Mouse (Mus musculus): Measurements from ENCODE around the gene Gp1bb. TPM values are rescaled to one million over a fixed set of nuclear protein-coding genes. Genes with fewer than 3 reads are reported as not detected.

Gp1bb gene
- polyA plus RNA-seq, 1 experiment from 2014 or later = 1.9 TPM

DNA sequence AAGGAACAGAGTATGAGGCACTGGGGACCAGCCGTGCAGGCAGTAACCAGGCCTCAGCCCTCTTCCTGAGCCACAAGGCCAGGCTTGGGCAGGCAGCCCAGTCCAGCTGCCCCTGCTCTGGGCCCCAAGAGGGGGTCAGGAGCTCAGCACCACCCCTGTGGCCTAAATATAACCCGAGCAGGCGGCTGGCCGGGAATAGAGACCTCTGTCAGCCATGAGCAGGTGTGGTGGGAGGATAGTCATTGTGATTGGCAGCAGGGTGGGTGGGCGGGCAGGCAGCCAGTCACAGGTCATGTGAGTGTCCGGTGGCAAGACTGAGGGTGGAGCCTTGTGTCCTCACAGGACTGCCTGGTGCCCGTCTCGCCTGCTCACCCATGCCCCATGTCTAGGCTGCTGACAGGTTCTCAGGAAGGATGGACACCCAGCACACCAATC lies 17.9 kb downstream of the Gp1bb start:
- 0 out of 2 replicates have a peak, but pooled peaks have one; percentile 18 for ATAC-seq (replicated peaks; ENCODE audit: low FRiP score, low TSS enrichment, low read depth)
- DNase-seq (ENCODE audit: low spot score) = no peak
- Histone ChIP-seq H3K27ac (ENCODE audit: low read depth) (no peak overlapping the region), H3K4me2 (ENCODE audit: low read length) (no peak overlapping the region), H3K9me3 (ENCODE audit: control insufficient read depth, low read length) (no peaks in the 10 kb centered on the region), H3K4me1 (replicated peaks; ENCODE audit: control insufficient read depth, insufficient read depth, low read length) (peaks cover 5% of the 10 kb centered on the region; the same call in 1 of the 2 replicates), H3K4me3 (ENCODE audit: low read depth, low read length) (no peak overlapping the region), H3K9ac (ENCODE audit: low read length) (no peak overlapping the region), H3K27me3 (replicated peaks; ENCODE audit: control insufficient read depth, insufficient read depth, low read length) (peaks cover 7% of the 10 kb centered on the region; the same call in 1 of the 2 replicates), H3K36me3 (ENCODE audit: control insufficient read depth, insufficient read depth, low read length) (no peaks in the 10 kb centered on the region)
- WGBS = 66% methylated on average over 8 of the region's 8 CpGs

DNA sequence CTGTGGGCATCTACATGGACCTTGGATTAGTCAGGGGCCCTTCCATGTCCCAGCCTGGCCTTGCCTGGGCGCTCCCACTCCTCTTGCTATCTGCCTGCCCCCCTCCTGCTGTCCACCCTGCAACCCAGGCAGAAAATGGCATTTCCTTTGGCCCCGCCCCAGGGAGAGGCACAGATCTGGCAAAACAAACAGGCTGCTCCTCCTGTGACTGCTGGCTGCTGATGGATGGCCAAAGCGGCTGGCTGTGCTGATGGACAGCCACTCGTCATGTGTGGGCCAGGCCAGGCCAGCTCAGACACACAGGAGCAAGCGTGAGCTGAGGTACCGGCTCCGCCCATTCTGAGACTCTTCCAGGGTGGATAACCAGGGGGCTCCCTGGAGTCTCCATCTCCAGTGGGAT lies 20.8 kb downstream of the Gp1bb start:
- H3K9me3 ChIP-seq (ENCODE audit: control insufficient read depth, low read length) = no peaks in the 10 kb centered on the region
- no peak overlapping the region for H3K4me3 ChIP-seq (ENCODE audit: low read depth, low read length)
- no peaks in the 10 kb centered on the region for H3K4me1 ChIP-seq (replicated peaks; ENCODE audit: control insufficient read depth, insufficient read depth, low read length)
- no peaks in the 10 kb centered on the region for H3K27me3 ChIP-seq (replicated peaks; ENCODE audit: control insufficient read depth, insufficient read depth, low read length)
- no peaks in the 10 kb centered on the region for H3K36me3 ChIP-seq (ENCODE audit: control insufficient read depth, insufficient read depth, low read length)
- H3K27ac ChIP-seq (ENCODE audit: low read depth) = no peak overlapping the region
- ATAC-seq (replicated peaks; ENCODE audit: low FRiP score, low TSS enrichment, low read depth) = no peak
- H3K9ac ChIP-seq (ENCODE audit: low read length) = peak overlapping the region; percentile 13; the same call in 1 of the 2 replicates
- 58% methylated on average over 7 of the region's 7 CpGs for WGBS
- DNase-seq (ENCODE audit: low spot score) = no peak
- no peak overlapping the region for H3K4me2 ChIP-seq (ENCODE audit: low read length)

GRCm38 (mm10) chr16:18598006-18598405 lies 24.2 kb downstream of the Gp1bb start:
- H3K27me3 ChIP-seq (replicated peaks; ENCODE audit: control insufficient read depth, insufficient read depth, low read length) = peaks cover 13% of the 10 kb centered on the region; the same call in 1 of the 2 replicates

DNA sequence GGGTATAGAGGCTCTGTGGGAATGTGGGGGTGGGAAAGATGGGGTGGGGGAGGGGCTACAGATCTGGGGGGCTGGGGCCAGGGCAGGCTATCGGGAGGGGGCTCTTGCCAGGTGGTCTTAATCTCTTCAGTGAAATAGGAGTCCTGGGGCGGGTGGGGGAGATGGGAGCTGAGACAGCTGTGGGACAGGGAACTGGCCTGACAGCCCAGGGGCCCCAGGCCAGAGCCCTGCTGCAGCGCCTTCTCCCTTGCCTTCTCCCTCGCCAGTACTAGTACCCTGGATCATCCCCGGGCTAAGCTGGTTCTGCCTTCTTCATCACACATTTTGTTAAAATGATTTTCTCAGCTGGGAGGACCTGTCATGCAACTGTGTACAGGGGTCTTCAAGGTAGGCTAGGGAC lies 25.9 kb downstream of the Gp1bb start:
- Histone ChIP-seq H3K36me3 (ENCODE audit: control insufficient read depth, insufficient read depth, low read length) (no peaks in the 10 kb centered on the region), H3K4me1 (replicated peaks; ENCODE audit: control insufficient read depth, insufficient read depth, low read length) (peaks cover 6% of the 10 kb centered on the region), H3K9ac (ENCODE audit: low read length) (no peak overlapping the region), H3K27me3 (replicated peaks; ENCODE audit: control insufficient read depth, insufficient read depth, low read length) (peaks cover 27% of the 10 kb centered on the region), H3K9me3 (ENCODE audit: control insufficient read depth, low read length) (no peaks in the 10 kb centered on the region), H3K4me3 (ENCODE audit: low read depth, low read length) (no peak overlapping the region), H3K27ac (ENCODE audit: low read depth) (no peak overlapping the region), H3K4me2 (ENCODE audit: low read length) (no peak overlapping the region)
- WGBS = 52% methylated on average over 5 of the region's 5 CpGs
- ATAC-seq (replicated peaks; ENCODE audit: low FRiP score, low TSS enrichment, low read depth) = no peak
- DNase-seq (ENCODE audit: low spot score) = no peak

More at GRCm38 (mm10) chr16:18598006-18598405, 24.2 kb downstream of the Gp1bb start:
- no peak overlapping the region for H3K27ac ChIP-seq (ENCODE audit: low read depth)
- no peak overlapping the region for H3K4me3 ChIP-seq (ENCODE audit: low read depth, low read length)
- H3K9ac ChIP-seq (ENCODE audit: low read length) = no peak overlapping the region
- 61% methylated on average over 3 of the region's 3 CpGs for WGBS
- no peaks in the 10 kb centered on the region for H3K4me1 ChIP-seq (replicated peaks; ENCODE audit: control insufficient read depth, insufficient read depth, low read length)
- DNase-seq (ENCODE audit: low spot score) (no peak), ATAC-seq (replicated peaks; ENCODE audit: low FRiP score, low TSS enrichment, low read depth) (no peak)
- H3K9me3 ChIP-seq (ENCODE audit: control insufficient read depth, low read length) = no peaks in the 10 kb centered on the region
- H3K36me3 ChIP-seq (ENCODE audit: control insufficient read depth, insufficient read depth, low read length) = no peaks in the 10 kb centered on the region
- no peak overlapping the region for H3K4me2 ChIP-seq (ENCODE audit: low read length)

GRCm38 (mm10) chr16:18593930-18594329 lies 28.3 kb downstream of the Gp1bb start:
- no peaks in the 10 kb centered on the region for H3K9me3 ChIP-seq (ENCODE audit: control insufficient read depth, low read length)
- DNase-seq (ENCODE audit: low spot score) = no peak
- H3K27me3 ChIP-seq (replicated peaks; ENCODE audit: control insufficient read depth, insufficient read depth, low read length) = peaks cover 51% of the 10 kb centered on the region
- ATAC-seq (replicated peaks; ENCODE audit: low FRiP score, low TSS enrichment, low read depth) = no peak
- H3K9ac ChIP-seq (ENCODE audit: low read length) = no peak overlapping the region
- H3K4me1 ChIP-seq (replicated peaks; ENCODE audit: control insufficient read depth, insufficient read depth, low read length) = peaks cover 15% of the 10 kb centered on the region
- H3K4me3 ChIP-seq (ENCODE audit: low read depth, low read length) = no peak overlapping the region
- no peak overlapping the region for H3K27ac ChIP-seq (ENCODE audit: low read depth)
- 75% methylated on average over 2 of the region's 2 CpGs for WGBS
- no peaks in the 10 kb centered on the region for H3K36me3 ChIP-seq (ENCODE audit: control insufficient read depth, insufficient read depth, low read length)
- H3K4me2 ChIP-seq (ENCODE audit: low read length) = no peak overlapping the region

GRCm38 (mm10) chr16:18591047-18592018 lies 30.9 kb downstream of the Gp1bb start:
- Histone ChIP-seq H3K36me3 (ENCODE audit: control insufficient read depth, insufficient read depth, low read length) (no peaks in the 10 kb centered on the region), H3K9me3 (ENCODE audit: control insufficient read depth, low read length) (no peaks in the 10 kb centered on the region), H3K9ac (ENCODE audit: low read length) (no peak overlapping the region), H3K4me3 (ENCODE audit: low read depth, low read length) (peak overlapping the region; percentile 21), H3K4me1 (replicated peaks; ENCODE audit: control insufficient read depth, insufficient read depth, low read length) (peaks cover 28% of the 10 kb centered on the region), H3K27ac (ENCODE audit: low read depth) (no peak overlapping the region), H3K27me3 (replicated peaks; ENCODE audit: control insufficient read depth, insufficient read depth, low read length) (peaks cover 77% of the 10 kb centered on the region), H3K4me2 (ENCODE audit: low read length) (peak overlapping the region; percentile 48)
- DNase-seq (ENCODE audit: low spot score) (peak; percentile 82), ATAC-seq (replicated peaks; ENCODE audit: low FRiP score, low TSS enrichment, low read depth) (peak; percentile 37; the same call in 1 of the 2 replicates)
- 2% methylated on average over 59 of the region's 59 CpGs for WGBS

DNA sequence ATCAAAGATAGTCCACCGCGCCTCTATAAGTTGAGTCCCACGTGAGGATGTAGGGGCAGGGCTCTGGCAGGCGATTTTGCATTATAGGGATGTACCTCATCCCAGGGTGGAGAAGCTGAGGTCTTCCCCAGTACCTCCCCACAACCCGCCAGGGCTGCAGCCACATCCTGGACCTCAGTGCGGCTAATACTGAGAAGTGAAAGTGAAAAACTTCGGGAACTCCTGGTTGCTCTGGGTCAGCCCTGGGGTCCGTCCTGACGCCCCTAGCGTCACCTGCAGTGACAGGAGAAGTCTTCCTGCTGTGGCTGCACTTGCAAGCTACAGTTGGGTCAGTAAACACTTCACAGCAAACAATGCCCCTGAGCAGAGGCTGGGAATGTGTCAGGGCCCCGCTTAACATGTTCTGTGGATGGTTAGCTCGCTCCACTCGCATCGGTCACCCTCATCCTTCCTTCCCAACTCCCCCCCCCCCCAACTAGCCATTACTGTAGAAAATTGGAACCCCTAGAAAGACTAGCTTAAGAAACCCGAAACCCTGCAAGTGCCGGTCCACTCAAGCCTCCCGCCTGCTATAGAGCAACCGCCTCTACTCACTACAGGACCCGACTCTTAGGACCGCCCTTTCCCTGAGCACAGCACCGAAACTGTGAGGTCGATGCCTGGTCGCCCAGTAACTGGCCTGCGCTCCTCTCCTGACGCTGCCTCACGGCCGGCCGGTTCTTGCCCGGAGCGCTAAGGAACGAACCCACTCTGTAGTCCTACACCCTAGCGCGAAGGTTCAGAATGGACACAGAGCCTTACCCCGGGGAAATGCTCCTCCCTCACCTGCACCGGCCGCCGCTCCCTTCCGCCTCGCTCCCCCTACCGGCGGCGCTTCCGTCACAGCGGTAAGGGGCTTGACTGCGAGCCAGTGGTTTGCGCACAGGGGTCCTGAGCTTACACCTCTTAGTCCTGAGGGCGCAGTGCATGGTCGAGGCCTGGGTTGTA lies 32.1 kb downstream of the Gp1bb start, which contains the start of gene Tbx1:
Gene Tbx1, minus strand, starts transcription at position 868 of the 987 bp plus-strand sequence.
- H3K4me1 ChIP-seq (replicated peaks; ENCODE audit: control insufficient read depth, insufficient read depth, low read length) = peaks cover 28% of the 10 kb centered on the region
- WGBS = 3% methylated on average over 48 of the region's 48 CpGs
- DNase-seq (ENCODE audit: low spot score) = peak; percentile 81
- H3K9me3 ChIP-seq (ENCODE audit: control insufficient read depth, low read length) = no peaks in the 10 kb centered on the region
- ATAC-seq (replicated peaks; ENCODE audit: low FRiP score, low TSS enrichment, low read depth) = no peak
- H3K27me3 ChIP-seq (replicated peaks; ENCODE audit: control insufficient read depth, insufficient read depth, low read length) = peaks cover 89% of the 10 kb centered on the region
- no peak within 1 kb of the TSS for H3K27ac ChIP-seq (ENCODE audit: low read depth)
- no peaks in the 10 kb centered on the region for H3K36me3 ChIP-seq (ENCODE audit: control insufficient read depth, insufficient read depth, low read length)
- no peak within 1 kb of the TSS for H3K9ac ChIP-seq (ENCODE audit: low read length)
- H3K4me3 ChIP-seq (ENCODE audit: low read depth, low read length) = peak within 1 kb of the TSS; percentile 22
- peak within 1 kb of the TSS; percentile 49 for H3K4me2 ChIP-seq (ENCODE audit: low read length)

DNA sequence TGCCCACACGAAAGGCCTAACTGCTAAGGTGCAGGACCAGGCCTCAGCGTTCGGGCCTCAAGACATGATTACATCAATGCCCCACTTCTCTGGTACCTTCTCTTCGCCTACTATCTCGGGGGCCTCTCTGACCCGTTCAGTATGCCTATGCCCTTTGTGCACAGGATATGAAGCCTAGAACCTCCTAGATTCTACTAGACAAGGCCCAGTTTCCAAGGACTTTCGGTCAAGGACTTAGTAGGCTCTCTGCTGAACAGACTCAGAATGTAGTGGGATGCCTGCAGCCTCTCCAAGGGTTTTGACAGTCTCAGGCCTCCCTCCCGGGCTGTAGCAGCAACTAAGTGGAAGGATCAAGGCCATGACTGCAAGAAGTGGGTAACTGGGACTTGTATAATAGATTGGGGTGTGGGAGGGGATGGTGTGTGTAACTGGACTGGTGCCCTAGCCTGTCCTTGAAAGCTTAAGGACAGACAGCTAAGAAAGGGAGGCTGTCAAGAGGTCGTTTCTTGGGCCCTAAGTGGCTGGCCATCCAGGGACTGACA lies 33.1 kb downstream of the Gp1bb start:
- Histone ChIP-seq H3K9me3 (ENCODE audit: control insufficient read depth, low read length) (no peaks in the 10 kb centered on the region), H3K27me3 (replicated peaks; ENCODE audit: control insufficient read depth, insufficient read depth, low read length) (peaks cover 95% of the 10 kb centered on the region), H3K4me1 (replicated peaks; ENCODE audit: control insufficient read depth, insufficient read depth, low read length) (peaks cover 28% of the 10 kb centered on the region), H3K9ac (ENCODE audit: low read length) (no peak overlapping the region), H3K4me3 (ENCODE audit: low read depth, low read length) (no peak overlapping the region), H3K4me2 (ENCODE audit: low read length) (no peak overlapping the region), H3K27ac (ENCODE audit: low read depth) (no peak overlapping the region), H3K36me3 (ENCODE audit: control insufficient read depth, insufficient read depth, low read length) (no peaks in the 10 kb centered on the region)
- no peak for DNase-seq (ENCODE audit: low spot score)
- no peak for ATAC-seq (replicated peaks; ENCODE audit: low FRiP score, low TSS enrichment, low read depth)
- 33% methylated on average over 9 of the region's 9 CpGs for WGBS
